Mouse (Mus musculus) heart, adult 2 months (tissue): Measurements from ENCODE around the gene Morc4.

Experiments used
- CTCF ChIP-seq: fragments of 200-600 bp; IDR thresholded peaks from 2 replicates; pipeline ENCODE4 v1.8.1; 2022; ENCODE audit warnings: antibody characterized with exemption, mild to moderate bottlenecking, moderate library complexity
- POLR2A ChIP-seq: fragments of 200-500 bp; IDR thresholded peaks from 2 replicates; pipeline ENCODE4 v1.6.1; 2011; ENCODE audit warnings: mild to moderate bottlenecking, low read depth, low read length, control low read depth; ENCODE audit not compliant: insufficient read depth

DNA sequence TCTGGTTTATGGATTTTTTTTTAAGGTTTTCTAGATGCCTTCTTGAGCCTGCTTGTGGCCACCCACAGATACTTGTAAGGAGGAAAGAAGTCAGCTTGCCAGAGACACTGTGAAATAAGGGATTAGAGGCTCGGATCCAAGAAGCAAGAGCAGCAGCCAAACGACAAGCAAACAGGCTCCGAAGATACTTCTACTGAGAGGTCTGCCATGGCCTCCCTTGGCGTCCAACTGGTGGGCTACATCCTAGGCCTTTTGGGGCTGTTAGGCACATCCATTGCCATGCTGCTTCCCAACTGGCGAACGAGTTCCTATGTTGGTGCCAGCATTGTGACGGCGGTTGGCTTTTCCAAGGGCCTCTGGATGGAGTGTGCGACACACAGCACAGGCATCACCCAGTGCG lies 63.0 kb downstream of the Morc4 start:
- TF ChIP-seq CTCF (no peak), POLR2A (no peak)
